Mouse (Mus musculus) myocyte (in vitro differentiated cells): ENCODE measurements around the gene Skida1. TPM values are rescaled to one million over a fixed set of nuclear protein-coding genes. Genes with fewer than 3 reads are reported as not detected.
A peak's percentile ranks its signal among the peaks of the same experiment; 100 is the strongest.

ENCODE experiments used
- H3K27me3 ChIP-seq: one replicate; pipeline ENCODE4 v1.6.1; 2011; ENCODE audit not compliant: control insufficient read depth, insufficient read depth, insufficient read length
- H3K36me3 ChIP-seq: one replicate; pipeline ENCODE4 v1.6.1; 2011; ENCODE audit not compliant: control insufficient read depth, insufficient read depth
- H3K4me2 ChIP-seq: one replicate; pipeline ENCODE4 v1.6.1; 2011; ENCODE audit warnings: low read depth, control low read depth
- H3K4me3 ChIP-seq: one replicate; pipeline ENCODE4 v1.5.1; 2011; ENCODE audit warnings: mild to moderate bottlenecking, control low read depth, moderate library complexity
- H3K79me2 ChIP-seq: one replicate; pipeline ENCODE4 v1.6.1; 2011; ENCODE audit not compliant: control insufficient read depth, insufficient read depth
- H3ac ChIP-seq: one replicate; pipeline ENCODE4 v1.6.1; 2011; ENCODE audit not compliant: control insufficient read depth, insufficient read length
- CEBPB ChIP-seq: IDR thresholded peaks from 2 replicates; pipeline ENCODE4 v1.6.1; 2011; ENCODE audit warnings: mild to moderate bottlenecking, moderate library complexity; ENCODE audit not compliant: poor library complexity, insufficient read depth, severe bottlenecking
- E2F4 ChIP-seq: IDR thresholded peaks from one replicate; pipeline ENCODE4 v1.6.1; 2011; ENCODE audit warnings: mild to moderate bottlenecking, control low read depth, moderate library complexity; ENCODE audit not compliant: insufficient read depth
- MAX ChIP-seq: IDR thresholded peaks from one replicate; pipeline ENCODE4 v1.6.1; 2011; ENCODE audit warnings: low read depth, mild to moderate bottlenecking, control low read depth
- MYOD1 ChIP-seq, 3 experiments: IDR thresholded peaks; one replicate each; pipeline ENCODE4 v1.6.1; 2011; ENCODE audit warnings: control low read depth in 2 of 3, low read depth in 2 of 3, mild to moderate bottlenecking in 2 of 3, moderate library complexity in 1 of 3; ENCODE audit not compliant: insufficient read length in 2 of 3, control insufficient read depth in 1 of 3
- MYOG ChIP-seq, 3 experiments: IDR thresholded peaks; one replicate each; pipeline ENCODE4 v1.6.1; 2011; ENCODE audit warnings: control low read depth in 2 of 3, low read depth in 2 of 3, mild to moderate bottlenecking in 2 of 3; ENCODE audit not compliant: insufficient read length in 2 of 3, control insufficient read depth in 1 of 3, insufficient read depth in 1 of 3
- POLR2A ChIP-seq: IDR thresholded peaks from one replicate; pipeline ENCODE4 v1.6.1; 2011; ENCODE audit warnings: low read depth, mild to moderate bottlenecking, control low read depth, moderate library complexity; ENCODE audit not compliant: insufficient read length
- POLR2AphosphoS2 ChIP-seq: IDR thresholded peaks from one replicate; pipeline ENCODE4 v1.6.1; 2011; ENCODE audit warnings: low read depth, control low read depth; ENCODE audit not compliant: insufficient read length
- REST ChIP-seq: IDR thresholded peaks from one replicate; pipeline ENCODE4 v1.6.1; 2011; ENCODE audit warnings: mild to moderate bottlenecking, control low read depth, moderate library complexity; ENCODE audit not compliant: insufficient read depth, insufficient read length
- SRF ChIP-seq: IDR thresholded peaks from one replicate; pipeline ENCODE4 v1.6.1; 2011; ENCODE audit warnings: low read depth; ENCODE audit not compliant: control insufficient read depth, insufficient read length
- TCF12 ChIP-seq: IDR thresholded peaks from one replicate; pipeline ENCODE4 v1.6.1; 2011; ENCODE audit warnings: mild to moderate bottlenecking, control low read depth; ENCODE audit not compliant: poor library complexity, insufficient read depth, severe bottlenecking
- TCF3 ChIP-seq: IDR thresholded peaks from one replicate; pipeline ENCODE4 v1.6.1; 2011; ENCODE audit warnings: low read depth, control low read depth; ENCODE audit not compliant: insufficient read length
- USF1 ChIP-seq: IDR thresholded peaks from one replicate; pipeline ENCODE4 v1.6.1; 2011; ENCODE audit warnings: low read depth, mild to moderate bottlenecking, control low read depth, moderate library complexity
- polyA plus RNA-seq: library from polyadenylated mRNA; unstranded; fragments of >200 nt; fragmentation: generic; extraction: Trizol; gene quantifications from one replicate; pipeline ENCODE4 v1.2.1, GENCODE M21; 2012; ENCODE audit warnings: missing spikeins

The Skida1 gene
- polyA plus RNA-seq, 1 experiment = 0.12 TPM

DNA sequence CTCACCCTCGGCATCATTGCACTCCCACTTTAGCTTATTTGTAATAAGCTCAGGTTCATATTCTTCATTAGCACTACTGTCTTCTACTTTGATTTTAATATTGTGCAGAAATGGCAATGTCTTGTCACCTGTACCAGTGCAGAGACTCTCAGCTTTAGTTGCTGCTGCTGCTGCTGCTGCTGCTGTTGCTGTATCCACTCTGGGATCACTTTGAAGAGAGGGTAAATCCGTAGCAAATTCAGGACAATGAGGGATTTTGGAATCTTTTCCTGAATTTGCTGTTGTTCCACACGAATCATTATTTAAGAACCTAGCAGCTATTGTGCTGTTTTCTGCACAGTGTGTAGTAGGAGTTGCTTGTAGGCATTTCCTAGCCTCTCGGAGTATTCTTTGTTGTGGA, 2.7 kb downstream of the Skida1 start:
- Histone ChIP-seq H3K4me2 (peak overlapping the region; percentile 95), H3K36me3 (no peaks in the 10 kb centered on the region), H3K79me2 (no peaks in the 10 kb centered on the region), H3K4me3 (peak overlapping the region; percentile 68), H3K27me3 (no peaks in the 10 kb centered on the region), H3ac (no peak overlapping the region)
- no peak for TF ChIP-seq MYOD1 (IDR thresholded peaks at IDR 0.05; ENCODE audit: control insufficient read depth in 1 of 3, insufficient read length in 2 of 3, low read depth in 2 of 3)
- no peak for TF ChIP-seq TCF12
- TF ChIP-seq USF1 = no peak
- no peak for TF ChIP-seq MYOG (IDR thresholded peaks at IDR 0.05; ENCODE audit: control insufficient read depth in 1 of 3, insufficient read depth in 1 of 3, insufficient read length in 2 of 3, low read depth in 2 of 3)
- TF ChIP-seq POLR2AphosphoS2 = no peak
- no peak for TF ChIP-seq TCF3
- no peak for TF ChIP-seq POLR2A
- no peak for TF ChIP-seq CEBPB
- TF ChIP-seq SRF = no peak
- no peak for TF ChIP-seq REST
- TF ChIP-seq E2F4 = no peak
- no peak for TF ChIP-seq MAX

GRCm38 (mm10) chr2:18045781-18046181, 3.1 kb downstream of the Skida1 start:
- Histone ChIP-seq H3K79me2 (no peaks in the 10 kb centered on the region), H3K27me3 (no peaks in the 10 kb centered on the region), H3K36me3 (no peaks in the 10 kb centered on the region), H3K4me2 (peak overlapping the region; percentile 95), H3K4me3 (peak overlapping the region; percentile 68), H3ac (no peak overlapping the region)
- TF ChIP-seq REST (no peak), TCF12 (no peak), MYOD1 (IDR thresholded peaks at IDR 0.05; ENCODE audit: control insufficient read depth in 1 of 3, insufficient read length in 2 of 3, low read depth in 2 of 3) (no peak), E2F4 (no peak), MYOG (IDR thresholded peaks at IDR 0.05; ENCODE audit: control insufficient read depth in 1 of 3, insufficient read depth in 1 of 3, insufficient read length in 2 of 3, low read depth in 2 of 3) (no peak), USF1 (no peak), MAX (no peak), SRF (no peak), TCF3 (no peak), POLR2AphosphoS2 (no peak), POLR2A (no peak), CEBPB (no peak)

DNA sequence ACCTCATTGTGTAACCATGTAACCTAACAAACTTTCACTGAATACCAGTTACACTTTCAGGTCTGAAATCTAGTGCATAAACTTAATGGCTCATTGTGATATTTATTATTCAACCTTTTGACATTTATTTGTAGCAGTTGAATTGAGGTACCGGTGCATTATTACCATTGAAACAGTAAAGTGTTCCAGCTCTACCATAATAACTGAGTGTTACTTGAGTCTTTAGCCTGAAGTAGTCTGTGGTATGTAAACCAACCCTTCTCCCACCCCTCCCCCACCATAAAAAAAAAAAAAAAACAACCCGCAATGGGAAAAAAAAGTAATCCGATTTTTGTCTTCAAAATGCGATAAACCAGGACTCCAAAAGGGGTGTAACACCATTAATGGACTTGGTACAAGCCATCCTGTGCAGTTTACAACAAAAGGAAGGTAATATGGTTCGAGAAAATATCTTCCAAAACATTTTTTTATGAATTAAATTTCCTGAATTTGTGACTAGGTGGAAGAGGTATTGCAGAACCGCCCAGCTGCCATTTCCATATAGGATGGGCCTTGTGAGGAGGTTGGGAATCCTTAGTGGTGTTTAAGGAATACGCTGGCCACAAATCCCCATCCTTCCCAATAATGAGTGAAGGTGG, 3.6 kb downstream of the Skida1 start:
- H3K4me3 ChIP-seq = no peak overlapping the region
- H3K27me3 ChIP-seq = no peaks in the 10 kb centered on the region
- no peak overlapping the region for H3ac ChIP-seq
- TF ChIP-seq TCF3 (no peak), CEBPB (no peak), E2F4 (no peak), POLR2AphosphoS2 (no peak), POLR2A (no peak), MAX (no peak), REST (no peak), MYOD1 (IDR thresholded peaks at IDR 0.05; ENCODE audit: control insufficient read depth in 1 of 3, insufficient read length in 2 of 3, low read depth in 2 of 3) (no peak), USF1 (no peak), TCF12 (no peak), MYOG (IDR thresholded peaks at IDR 0.05; ENCODE audit: control insufficient read depth in 1 of 3, insufficient read depth in 1 of 3, insufficient read length in 2 of 3, low read depth in 2 of 3) (no peak), SRF (no peak)
- H3K79me2 ChIP-seq = no peaks in the 10 kb centered on the region
- no peaks in the 10 kb centered on the region for H3K36me3 ChIP-seq
- H3K4me2 ChIP-seq = no peak overlapping the region

DNA sequence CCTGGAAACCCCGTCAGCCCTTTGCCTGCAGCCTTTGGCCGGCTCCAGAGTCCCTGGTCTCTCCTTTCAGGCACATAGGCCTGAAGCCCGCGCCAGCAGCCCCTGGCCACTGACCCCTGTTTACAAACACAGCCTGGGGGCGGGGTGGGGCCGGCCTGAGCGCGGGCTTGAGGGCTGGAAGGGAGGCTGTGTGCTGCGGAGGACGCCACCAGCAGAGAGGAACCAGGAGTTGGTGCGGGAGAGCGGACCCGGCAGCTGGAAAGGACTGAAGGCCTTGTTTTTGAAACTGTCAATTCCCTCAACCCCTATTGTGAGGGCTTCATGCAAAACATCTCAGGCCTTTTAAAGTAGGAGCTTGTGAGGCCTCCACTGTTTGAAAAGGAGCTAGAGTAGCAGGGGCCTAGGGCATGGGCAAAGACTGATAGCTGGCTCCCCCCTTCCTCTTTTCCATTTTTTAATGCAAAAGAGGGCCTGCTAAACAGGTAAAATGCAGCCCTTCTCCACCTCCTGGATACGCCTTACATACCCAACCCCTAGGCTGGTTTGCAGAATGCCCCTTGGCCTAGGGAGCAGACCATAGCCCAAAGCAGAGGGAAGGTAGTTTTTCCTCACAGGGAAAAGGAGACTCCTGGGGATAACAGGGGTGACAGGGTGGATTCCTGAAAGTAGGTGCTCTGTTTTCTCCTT, 7.5 kb downstream of the Skida1 start:
- H3K27me3 ChIP-seq = no peaks in the 10 kb centered on the region
- H3K4me3 ChIP-seq = no peak overlapping the region
- no peaks in the 10 kb centered on the region for H3K79me2 ChIP-seq
- no peak overlapping the region for H3ac ChIP-seq
- H3K4me2 ChIP-seq = no peak overlapping the region
- no peak for TF ChIP-seq POLR2AphosphoS2
- TF ChIP-seq E2F4 = no peak
- no peak for TF ChIP-seq POLR2A
- TF ChIP-seq USF1 = no peak
- no peak for TF ChIP-seq CEBPB
- TF ChIP-seq TCF3 = no peak
- no peak for TF ChIP-seq SRF
- H3K36me3 ChIP-seq = no peaks in the 10 kb centered on the region
